Mouse (Mus musculus) bone marrow macrophage, adult 2 months (primary cell): ENCODE results near the gene Fbxo44.

ENCODE experiments used
- CTCF ChIP-seq: IDR thresholded peaks from 2 replicates; pipeline ENCODE4 v1.5.1; 2012; ENCODE audit warnings: low read depth, mild to moderate bottlenecking, low read length, moderate library complexity
- POLR2A ChIP-seq: IDR thresholded peaks from 2 replicates; pipeline ENCODE4 v1.6.1; 2012; ENCODE audit warnings: mild to moderate bottlenecking, low read depth, low read length, borderline replicate concordance

- TF ChIP-seq POLR2A (no peak), CTCF (no peak)
Observed at GRCm38 (mm10) chr4:148154982-148155381, 5.3 kb downstream of the Fbxo44 start.
